Mouse (Mus musculus) heart, postnatal 10 days (tissue): ENCODE results near the gene Borcs7. TPM values are rescaled to one million over a fixed set of nuclear protein-coding genes. Genes with fewer than 3 reads are reported as not detected.
"Not testable (repeated sequence)": the region's sequence is repeated elsewhere in the genome, so short reads cannot be mapped to it uniquely, and the experiment has no call there.

ENCODE experiments used
- DNase-seq, 2 experiments: peaks; one replicate each; pipeline ENCODE4 v3.0.0; 2021
- intact Hi-C: fragments of 180-260 bp; cut with DNase I; formaldehyde crosslinking; loops from one replicate; pipeline ENCODE4 v1.15.1; 2025
- total RNA-seq, 2 experiments: library from RNA; stranded (reverse); gene quantifications; 2 replicates each; pipeline ENCODE4 v1.2.3; 2021

Gene Borcs7
- total RNA-seq, 2 experiments from 2014 or later = 11.7 to 13.6 TPM

DNA sequence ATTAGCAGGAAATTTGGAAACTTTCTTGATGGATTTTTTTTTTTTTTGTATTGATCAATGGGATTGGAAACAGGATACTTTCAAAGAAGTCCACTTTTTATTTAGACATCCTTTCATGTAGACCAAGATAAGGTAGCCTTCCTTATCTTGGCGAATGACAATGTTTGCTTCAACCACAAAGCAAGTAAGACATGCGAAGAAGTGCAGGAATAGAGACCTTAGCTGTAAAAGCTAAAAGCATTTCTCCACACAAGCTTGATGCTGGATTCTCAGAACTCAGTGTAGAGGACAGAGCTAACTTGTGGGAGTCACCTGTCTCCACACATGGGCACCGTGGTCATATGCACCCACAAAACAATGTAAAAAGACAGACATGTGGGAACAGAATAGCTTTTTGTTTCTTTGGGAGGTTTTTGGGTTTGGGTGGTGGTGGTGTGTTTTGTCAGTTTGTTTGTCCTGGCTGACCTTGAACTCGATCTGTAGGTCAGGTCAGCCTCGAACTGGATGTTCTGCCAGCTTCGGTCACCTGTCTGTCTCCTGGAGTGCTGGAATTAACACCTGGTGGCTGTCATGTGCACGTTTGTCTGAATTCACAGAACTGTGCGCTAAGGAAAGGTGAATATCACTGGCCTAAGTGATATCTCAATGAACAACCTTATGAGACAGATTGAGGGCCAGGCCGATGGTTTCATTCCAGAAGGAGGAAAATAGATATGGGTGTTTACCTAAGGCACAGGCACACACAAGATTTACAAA is 17.0 kb downstream of the Borcs7 start:
- peak in 1 of 2 experiments; percentile 27 for DNase-seq
- intact Hi-C loops = no loop called here

DNA sequence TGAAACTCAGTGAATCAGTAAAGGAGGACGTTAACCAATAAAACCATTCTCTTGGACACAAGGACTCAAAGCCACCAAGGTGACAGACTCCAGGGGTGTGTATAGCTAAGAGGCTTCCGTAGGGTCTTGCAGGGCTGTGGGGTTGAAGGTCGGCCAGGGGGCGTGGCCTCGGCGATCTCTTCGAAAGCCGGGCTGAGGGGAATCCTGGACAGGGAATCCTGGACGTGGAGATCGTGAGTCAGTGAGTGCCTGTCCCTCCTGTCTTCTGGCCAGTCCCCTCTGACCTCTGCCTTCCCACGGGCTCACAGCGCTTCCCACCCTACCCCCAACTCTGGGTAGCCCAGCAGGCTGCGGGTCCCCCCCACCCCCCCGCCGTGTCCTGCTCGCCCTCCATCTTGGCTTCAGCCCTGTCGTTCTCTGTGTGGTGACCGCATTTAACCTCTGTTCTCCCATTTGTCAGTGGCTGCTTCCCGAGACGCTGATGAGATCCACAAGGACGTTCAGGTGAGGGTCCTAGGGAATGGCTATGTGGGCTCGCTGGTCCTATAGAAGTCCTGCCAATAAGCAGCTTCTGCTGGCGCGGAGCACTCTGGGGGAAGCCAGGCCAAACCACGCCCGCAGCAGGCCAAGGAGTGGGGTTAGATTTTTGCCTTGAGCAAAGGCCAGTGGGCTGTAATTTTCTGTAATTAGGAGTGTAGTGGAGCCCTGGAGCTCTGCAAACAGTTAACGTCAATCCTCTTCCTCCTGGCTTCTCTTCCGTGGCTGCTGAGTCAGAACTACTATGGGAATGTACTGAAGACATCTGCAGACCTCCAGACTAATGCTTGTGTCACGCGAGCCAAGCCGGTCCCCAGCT is 17.8 kb downstream of the Borcs7 start, which contains the start of gene As3mt:
Gene As3mt, plus strand, starts transcription at position 163 of the 856 bp plus-strand sequence.
- DNase-seq = peak; percentile 81 to 86
- intact Hi-C loops = no loop called here

- intact Hi-C loops = no loop called here
Observed at GRCm38 (mm10) chr19:46710614-46711013, 20.9 kb downstream of the Borcs7 start.

GRCm38 (mm10) chr19:46714234-46714633 is 24.5 kb downstream of the Borcs7 start:
- intact Hi-C loops = no loop called here
- no peak for DNase-seq

More at GRCm38 (mm10) chr19:46710614-46711013, 20.9 kb downstream of the Borcs7 start:
- DNase-seq = no peak

GRCm38 (mm10) chr19:46715016-46715415 is 25.3 kb downstream of the Borcs7 start:
- intact Hi-C loops = no loop called here
- DNase-seq = no peak

GRCm38 (mm10) chr19:46718150-46718549 is 28.4 kb downstream of the Borcs7 start:
- DNase-seq = no peak
- intact Hi-C loops = no loop called here

DNA sequence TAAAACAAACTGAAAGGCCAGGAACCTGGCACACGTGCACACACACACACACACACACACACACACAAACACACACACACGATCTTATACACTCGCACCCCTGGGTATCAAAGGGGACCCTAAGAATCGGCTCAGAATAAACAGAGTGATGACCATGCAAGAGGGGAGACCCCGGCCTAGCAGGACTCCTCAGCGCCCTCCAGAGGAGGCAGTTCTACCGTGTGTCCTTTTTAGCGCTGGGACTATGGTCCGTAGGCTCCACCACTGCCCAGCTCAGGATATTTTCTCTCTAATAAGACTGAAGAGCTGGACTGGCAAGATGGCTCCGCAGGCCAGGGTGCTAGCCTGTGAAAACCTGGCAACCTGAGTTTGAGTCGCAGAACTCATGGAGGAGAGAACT is 34.7 kb downstream of the Borcs7 start:
- DNase-seq = no peak
- intact Hi-C loops = no loop called here

- no peak for DNase-seq
- intact Hi-C loops = no loop called here
Observed at GRCm38 (mm10) chr19:46726142-46726541, 36.4 kb downstream of the Borcs7 start.

DNA sequence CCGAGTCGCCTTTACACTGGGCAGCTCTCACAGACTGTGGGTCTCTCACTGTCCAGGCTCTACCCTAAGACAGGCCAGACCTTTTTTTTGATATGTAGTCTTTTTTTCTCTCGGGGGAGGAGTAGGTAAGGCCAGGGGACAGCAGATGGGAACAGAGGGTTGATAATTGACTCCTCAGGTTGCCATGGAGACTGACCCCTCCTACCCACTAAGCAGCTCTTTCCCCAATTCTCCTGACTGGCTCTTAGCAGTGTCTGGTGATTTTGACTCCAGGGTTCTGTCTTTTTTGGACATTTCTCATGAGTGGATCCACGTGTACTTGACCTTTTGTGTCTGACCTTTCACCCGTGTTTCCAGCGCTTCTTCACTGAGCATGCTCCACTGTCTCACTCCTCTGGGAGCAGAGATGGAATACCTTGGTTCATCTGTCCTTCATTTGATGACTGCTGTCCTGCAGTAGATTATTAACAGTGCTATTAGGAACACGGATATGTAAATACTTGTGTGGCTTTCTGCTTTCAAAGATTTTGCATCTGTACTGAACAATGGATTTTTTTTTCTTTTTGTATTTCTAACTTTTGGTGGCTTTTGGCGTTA is 37.5 kb downstream of the Borcs7 start:
- intact Hi-C loops = no loop called here
- no peak for DNase-seq

- no peak for DNase-seq
- intact Hi-C loops = no loop called here
Observed at GRCm38 (mm10) chr19:46727945-46728540, 38.3 kb downstream of the Borcs7 start.

GRCm38 (mm10) chr19:46728909-46729308 is 39.2 kb downstream of the Borcs7 start:
- intact Hi-C loops = no loop called here
- DNase-seq = no peak

GRCm38 (mm10) chr19:46731351-46731750 is 41.6 kb downstream of the Borcs7 start:
- intact Hi-C loops = no loop called here

GRCm38 (mm10) chr19:46732673-46733072 is 43.0 kb downstream of the Borcs7 start:
- DNase-seq, intact Hi-C loops: not testable (repeated sequence)

More at GRCm38 (mm10) chr19:46731351-46731750, 41.6 kb downstream of the Borcs7 start:
- DNase-seq = no peak

DNA sequence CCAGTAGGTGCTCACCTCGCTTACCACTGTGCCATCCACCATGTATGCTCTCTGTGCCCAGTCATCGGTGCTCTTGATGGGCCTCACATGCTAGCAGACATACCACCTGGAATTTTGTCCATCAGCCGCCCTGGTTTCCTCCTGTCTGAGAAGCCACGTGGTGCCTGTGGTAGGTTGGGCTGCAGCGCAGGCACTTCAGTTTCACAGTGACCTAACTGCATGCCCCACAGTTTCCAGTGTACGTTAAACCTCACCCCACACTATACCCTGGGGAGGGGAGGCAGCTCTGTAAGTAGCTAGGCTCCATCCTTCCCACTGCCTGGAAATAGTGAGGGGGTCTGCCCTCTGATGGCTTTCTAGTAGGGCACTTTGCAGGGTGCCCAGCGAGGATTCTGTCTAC is 43.9 kb downstream of the Borcs7 start:
- intact Hi-C loops = no loop called here
- no peak for DNase-seq

- DNase-seq = no peak
- intact Hi-C loops = no loop called here
Observed at GRCm38 (mm10) chr19:46735241-46735640, 45.5 kb downstream of the Borcs7 start.

DNA sequence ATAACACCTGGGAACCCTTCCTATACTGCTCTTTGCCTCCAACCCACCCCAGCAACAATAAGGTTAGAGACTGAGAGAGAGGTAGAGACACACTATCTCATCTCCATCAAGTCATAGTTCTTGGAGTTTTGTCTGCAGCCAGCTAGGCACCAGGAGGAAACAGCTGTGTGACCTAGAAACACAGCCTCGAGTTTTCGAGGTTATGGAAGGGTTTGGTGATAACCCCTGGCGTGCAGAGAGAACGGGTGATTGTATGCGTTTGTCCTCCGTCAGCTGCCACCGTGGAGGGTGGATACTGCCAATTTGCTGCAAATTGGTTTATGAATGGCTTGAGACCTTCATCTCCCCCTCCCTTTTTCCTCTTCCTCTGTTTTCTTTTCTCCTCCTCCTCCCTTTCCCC is 47.4 kb downstream of the Borcs7 start:
- intact Hi-C loops = no loop called here
- no peak for DNase-seq

DNA sequence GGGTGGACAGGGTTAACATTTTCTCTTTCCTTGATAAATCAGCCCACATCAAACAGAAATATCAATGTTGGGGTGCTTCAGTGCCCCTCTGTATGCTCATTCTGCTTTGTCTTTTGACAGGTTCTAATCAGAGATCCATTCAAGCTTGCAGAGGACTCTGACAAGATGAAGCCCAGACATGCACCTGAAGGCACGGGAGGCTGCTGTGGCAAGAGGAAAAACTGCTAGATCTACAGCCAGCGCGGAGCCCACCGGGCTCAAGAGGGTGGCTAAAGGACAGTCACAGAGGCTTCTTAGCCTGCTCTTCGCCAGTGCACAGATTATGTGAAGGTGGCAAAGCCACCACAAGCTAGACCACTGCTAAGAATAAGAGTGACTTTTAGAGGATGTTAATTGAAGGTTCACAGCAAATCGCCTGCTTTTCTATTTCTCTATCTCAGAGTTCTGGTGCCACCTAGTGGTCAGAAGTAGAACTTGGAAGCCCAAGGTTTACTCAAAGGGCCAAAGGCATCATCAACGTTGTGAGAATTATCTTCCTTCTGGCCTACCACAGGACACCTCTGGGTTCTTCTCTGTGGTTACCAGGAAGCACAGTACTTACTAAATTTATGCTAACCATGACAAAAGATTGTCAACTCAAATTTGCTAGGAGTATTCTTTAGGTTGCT is 50.8 kb downstream of the Borcs7 start:
- DNase-seq = peak; percentile 80 to 86
- intact Hi-C loops = loop anchor here (1.0 kb wide), 2 partner anchors 70 to 152 kb away; no protein-coding TSS in a partner anchor

- no peak for DNase-seq
- intact Hi-C loops = no loop called here
Observed at GRCm38 (mm10) chr19:46741574-46741973, 51.9 kb downstream of the Borcs7 start.

DNA sequence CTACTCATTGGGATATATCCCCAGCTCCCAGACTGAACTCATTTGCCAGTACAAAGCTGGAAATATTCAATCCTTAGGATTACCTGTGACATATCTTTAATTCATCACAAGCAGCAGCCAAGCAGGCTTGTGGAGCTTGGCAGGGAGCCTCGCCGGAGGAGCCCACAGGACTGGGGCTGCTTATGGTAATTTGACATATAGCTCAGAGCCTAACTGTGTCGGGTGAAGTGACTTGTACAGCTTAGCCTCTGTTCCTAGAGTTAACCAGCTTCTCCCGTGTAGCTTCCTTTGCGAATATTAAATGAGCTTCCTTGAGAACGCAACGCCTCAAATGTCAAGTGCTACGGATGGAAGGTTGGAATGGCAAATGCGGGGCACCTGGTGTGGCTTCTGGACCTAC is 55.0 kb downstream of the Borcs7 start:
- intact Hi-C loops = no loop called here
- DNase-seq = no peak

GRCm38 (mm10) chr19:46747799-46748198 is 58.1 kb downstream of the Borcs7 start:
- intact Hi-C loops = no loop called here
- no peak for DNase-seq
